Mouse (Mus musculus): ENCODE results near the gene Dqx1. TPM values are rescaled to one million over a fixed set of nuclear protein-coding genes. Genes with fewer than 3 reads are reported as not detected.

Dqx1 gene
- total and polyA plus RNA-seq, 2 experiments: 7.4 to 9.6 TPM

GRCm38 (mm10) chr6:83033249-83034185 lies 24.1 kb upstream of the Dqx1 start, which contains the start of the genes Dok1 and Loxl3:
Gene Dok1 (minus strand): TSS chr6:83033471.
Gene Loxl3 (plus strand): TSS chr6:83034173.
- DNase-seq (ENCODE audit: extremely low read depth, low read depth, low spot score): no peak
- Histone ChIP-seq H3K9ac (ENCODE audit: low read depth, low read length) (peak within 1 kb of the TSS; percentile 49), H3K4me1 (ENCODE audit: control insufficient read depth, insufficient read depth, low read length) (peaks cover 3% of the 10 kb centered on the region; the same call in 1 of the 2 replicates), H3K27ac (replicated peaks; ENCODE audit: insufficient read depth, low read depth, low read length) (peak within 1 kb of the TSS; percentile 43), H3K4me3 (ENCODE audit: insufficient read depth, low read depth, low read length) (peak within 1 kb of the TSS; percentile 71), H3K27me3 (ENCODE audit: control insufficient read depth, insufficient read depth, low read length) (no peaks in the 10 kb centered on the region), H3K79me2 (ENCODE audit: control insufficient read depth, insufficient read depth, low read length) (no peaks in the 10 kb centered on the region), H3K36me3 (ENCODE audit: control insufficient read depth, insufficient read depth, low read length) (no peaks in the 10 kb centered on the region)
- WGBS: 1% methylated on average over 51 of the region's 51 CpGs
- TF ChIP-seq POLR2A (IDR thresholded peaks at IDR 0.05; ENCODE audit: extremely low read depth, insufficient read depth, low read length): 0 out of 2 replicates have a peak, but pooled peaks have one; percentile 27
- no peak for TF ChIP-seq CTCF (IDR thresholded peaks at IDR 0.05; ENCODE audit: low read depth, low read length)

- Histone ChIP-seq H3K4me3 (ENCODE audit: insufficient read depth, low read depth, low read length) (no peak overlapping the region), H3K4me1 (ENCODE audit: control insufficient read depth, insufficient read depth, low read length) (peaks cover 5% of the 10 kb centered on the region; the same call in 1 of the 2 replicates), H3K36me3 (ENCODE audit: control insufficient read depth, insufficient read depth, low read length) (no peaks in the 10 kb centered on the region), H3K79me2 (ENCODE audit: control insufficient read depth, insufficient read depth, low read length) (no peaks in the 10 kb centered on the region), H3K27me3 (ENCODE audit: control insufficient read depth, insufficient read depth, low read length) (no peaks in the 10 kb centered on the region), H3K9ac (ENCODE audit: low read depth, low read length) (no peak overlapping the region), H3K27ac (replicated peaks; ENCODE audit: insufficient read depth, low read depth, low read length) (no peak overlapping the region)
- 38% methylated on average over 5 of the region's 5 CpGs for WGBS
- TF ChIP-seq CTCF (IDR thresholded peaks at IDR 0.05; ENCODE audit: low read depth, low read length): no peak
- no peak for TF ChIP-seq POLR2A (IDR thresholded peaks at IDR 0.05; ENCODE audit: extremely low read depth, insufficient read depth, low read length)
- DNase-seq (ENCODE audit: extremely low read depth, low read depth, low spot score): no peak
These were observed 23.1 kb upstream of the Dqx1 start for GRCm38 (mm10) chr6:83034463-83035055.

GRCm38 (mm10) chr6:83037188-83037587 lies 20.5 kb upstream of the Dqx1 start:
- no peaks in the 10 kb centered on the region for H3K27me3 ChIP-seq (ENCODE audit: control insufficient read depth, insufficient read depth, low read length)
- TF ChIP-seq CTCF (IDR thresholded peaks at IDR 0.05; ENCODE audit: low read depth, low read length): no peak
- TF ChIP-seq POLR2A (IDR thresholded peaks at IDR 0.05; ENCODE audit: extremely low read depth, insufficient read depth, low read length): no peak
- WGBS: 92% methylated on average over 8 of the region's 8 CpGs
- no peaks in the 10 kb centered on the region for H3K79me2 ChIP-seq (ENCODE audit: control insufficient read depth, insufficient read depth, low read length)
- H3K4me3 ChIP-seq (ENCODE audit: insufficient read depth, low read depth, low read length): no peak overlapping the region
- no peak for DNase-seq (ENCODE audit: extremely low read depth, low read depth, low spot score)
- no peaks in the 10 kb centered on the region for H3K36me3 ChIP-seq (ENCODE audit: control insufficient read depth, insufficient read depth, low read length)
- peaks cover 5% of the 10 kb centered on the region; the same call in 1 of the 2 replicates for H3K4me1 ChIP-seq (ENCODE audit: control insufficient read depth, insufficient read depth, low read length)
- H3K9ac ChIP-seq (ENCODE audit: low read depth, low read length): no peak overlapping the region
- no peak overlapping the region for H3K27ac ChIP-seq (replicated peaks; ENCODE audit: insufficient read depth, low read depth, low read length)

- Histone ChIP-seq H3K4me1 (ENCODE audit: control insufficient read depth, insufficient read depth, low read length) (peaks cover 5% of the 10 kb centered on the region; the same call in 1 of the 2 replicates), H3K79me2 (ENCODE audit: control insufficient read depth, insufficient read depth, low read length) (no peaks in the 10 kb centered on the region), H3K27ac (replicated peaks; ENCODE audit: insufficient read depth, low read depth, low read length) (no peak overlapping the region), H3K27me3 (ENCODE audit: control insufficient read depth, insufficient read depth, low read length) (no peaks in the 10 kb centered on the region), H3K9ac (ENCODE audit: low read depth, low read length) (peak overlapping the region; percentile 17; the same call in 1 of the 2 replicates), H3K4me3 (ENCODE audit: insufficient read depth, low read depth, low read length) (peak overlapping the region; percentile 2), H3K36me3 (ENCODE audit: control insufficient read depth, insufficient read depth, low read length) (no peaks in the 10 kb centered on the region)
- 9% methylated on average over 24 of the region's 24 CpGs for WGBS
- peak; percentile 78 for DNase-seq (ENCODE audit: extremely low read depth, low read depth, low spot score)
- TF ChIP-seq POLR2A (IDR thresholded peaks at IDR 0.05; ENCODE audit: extremely low read depth, insufficient read depth, low read length): no peak
- TF ChIP-seq CTCF (IDR thresholded peaks at IDR 0.05; ENCODE audit: low read depth, low read length): no peak
These were observed 19.1 kb upstream of the Dqx1 start for GRCm38 (mm10) chr6:83038496-83039012.

DNA sequence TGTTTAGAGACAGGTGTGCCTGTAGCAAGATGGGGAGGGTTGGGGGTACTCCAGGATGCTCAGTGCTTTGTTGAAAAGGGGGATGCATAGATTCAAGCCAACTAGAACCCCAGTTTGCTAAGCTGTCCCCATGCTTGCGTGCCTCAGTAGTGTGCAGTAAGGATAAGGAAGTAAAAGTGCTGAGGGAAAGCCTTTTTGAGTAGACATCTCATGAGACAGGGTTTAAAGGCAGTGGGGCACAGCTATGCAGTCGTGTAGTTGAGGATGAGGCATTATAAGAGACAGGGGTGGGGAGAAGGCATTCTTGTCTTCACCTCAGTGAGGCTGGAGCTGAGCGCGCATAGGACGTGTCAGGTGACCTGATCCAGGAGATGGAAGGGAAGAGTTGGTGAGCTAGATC lies 17.0 kb upstream of the Dqx1 start:
- Histone ChIP-seq H3K27ac (replicated peaks; ENCODE audit: insufficient read depth, low read depth, low read length) (no peak overlapping the region), H3K27me3 (ENCODE audit: control insufficient read depth, insufficient read depth, low read length) (no peaks in the 10 kb centered on the region), H3K79me2 (ENCODE audit: control insufficient read depth, insufficient read depth, low read length) (no peaks in the 10 kb centered on the region), H3K9ac (ENCODE audit: low read depth, low read length) (no peak overlapping the region), H3K4me1 (ENCODE audit: control insufficient read depth, insufficient read depth, low read length) (peaks cover 5% of the 10 kb centered on the region; the same call in 1 of the 2 replicates), H3K36me3 (ENCODE audit: control insufficient read depth, insufficient read depth, low read length) (no peaks in the 10 kb centered on the region), H3K4me3 (ENCODE audit: insufficient read depth, low read depth, low read length) (no peak overlapping the region)
- TF ChIP-seq CTCF (IDR thresholded peaks at IDR 0.05; ENCODE audit: low read depth, low read length) (no peak), POLR2A (IDR thresholded peaks at IDR 0.05; ENCODE audit: extremely low read depth, insufficient read depth, low read length) (no peak)
- DNase-seq (ENCODE audit: extremely low read depth, low read depth, low spot score): no peak
- WGBS: 83% methylated on average over 5 of the region's 5 CpGs
